Mouse (Mus musculus) heart, adult 2 months (tissue): ENCODE data around the gene Igdcc3.

Experiments used
- CTCF ChIP-seq: fragments of 200-600 bp; IDR thresholded peaks from 2 replicates; pipeline ENCODE4 v1.8.1; 2022; ENCODE audit warnings: antibody characterized with exemption, mild to moderate bottlenecking, moderate library complexity
- POLR2A ChIP-seq: fragments of 200-500 bp; IDR thresholded peaks from 2 replicates; pipeline ENCODE4 v1.6.1; 2011; ENCODE audit warnings: mild to moderate bottlenecking, low read depth, low read length, control low read depth; ENCODE audit not compliant: insufficient read depth

DNA sequence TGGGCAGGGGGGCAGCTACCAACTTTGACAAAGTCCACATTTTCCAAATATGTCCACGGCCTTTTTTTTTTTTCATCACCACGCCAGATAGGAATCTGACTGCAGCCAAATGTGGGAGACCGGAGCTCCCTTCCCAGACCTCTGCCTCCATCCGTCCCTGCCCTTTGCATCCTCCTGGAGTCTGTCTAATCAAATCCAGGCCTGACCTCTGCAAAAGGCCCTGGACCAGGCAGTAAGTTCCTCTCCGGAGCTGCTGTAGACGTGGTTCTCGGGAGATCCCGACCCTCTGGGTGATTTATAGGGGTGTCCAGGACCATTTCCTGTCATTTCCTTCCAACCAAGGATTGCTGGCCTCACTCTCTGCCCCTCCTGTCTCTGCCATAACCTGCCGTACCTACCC lies 31.7 kb downstream of the Igdcc3 start:
- TF ChIP-seq CTCF (no peak), POLR2A (no peak)
